Mouse (Mus musculus): ENCODE data around the gene Zfp934.
A peak's percentile ranks its signal among the peaks of the same experiment; 100 is the strongest.
"Not testable (repeated sequence)": the region's sequence is repeated elsewhere in the genome, so short reads cannot be mapped to it uniquely, and the experiment has no call there.

Zfp934 gene

DNA sequence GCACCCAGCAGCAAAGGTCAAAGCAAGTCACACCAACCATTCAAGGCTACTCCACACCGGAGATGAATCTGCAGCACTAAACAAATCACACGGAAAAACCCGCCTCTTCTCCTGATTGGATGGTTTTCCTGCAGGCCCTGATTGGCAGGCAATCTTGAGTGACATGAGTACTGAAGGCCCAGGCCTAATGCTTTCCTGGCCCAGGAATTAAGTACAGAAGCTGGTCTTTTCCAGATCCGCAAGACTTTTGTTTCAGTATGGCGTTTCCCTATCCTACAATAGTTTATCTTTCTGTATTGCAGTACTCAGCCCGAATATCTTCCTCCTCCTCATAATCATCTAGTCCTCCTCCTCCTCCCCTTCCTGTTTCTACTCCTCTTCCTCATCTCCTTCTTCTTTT, at the start of gene Zfp934:
Gene Zfp934, minus strand, starts transcription at position 101 of the 400 bp plus-strand sequence.
- DNase-seq = not testable (repeated sequence)

GRCm38 (mm10) chr13:62617449-62617848, 46.5 kb upstream of the Zfp934 start:
- not testable (repeated sequence) for DNase-seq

DNA sequence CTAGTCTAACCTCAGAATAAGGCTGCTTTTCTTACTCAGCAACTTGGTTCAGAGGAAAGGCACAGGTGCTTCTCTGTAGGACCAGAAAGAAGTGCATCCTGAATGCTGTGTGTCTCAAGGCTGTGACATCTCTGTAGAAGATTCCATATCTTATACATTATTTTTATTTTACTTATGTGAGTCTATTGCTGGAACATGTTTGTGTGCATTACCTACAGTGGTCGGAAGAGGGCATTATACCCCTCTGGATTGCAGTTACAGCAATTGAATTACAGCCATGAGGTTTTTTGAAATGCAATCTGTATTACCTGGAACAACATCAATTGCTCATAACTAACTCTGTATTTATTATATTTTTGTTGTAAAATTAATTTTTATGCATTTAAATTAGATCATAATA, 9.3 kb downstream of the Zfp934 start:
- peak; percentile 3 for DNase-seq

GRCm38 (mm10) chr13:62558189-62559110, 12.5 kb downstream of the Zfp934 start, which contains the start of gene Zfp935:
TSS of gene Zfp935 (minus strand) at chr13:62558511.
- DNase-seq = peak; percentile 74

- DNase-seq = not testable (repeated sequence)
Measured at GRCm38 (mm10) chr13:62530129-62530528, 40.9 kb downstream of the Zfp934 start.

- DNase-seq = not testable (repeated sequence)
Measured at GRCm38 (mm10) chr13:62510641-62511420, 60.2 kb downstream of the Zfp934 start.

- not testable (repeated sequence) for DNase-seq
Measured at GRCm38 (mm10) chr13:62472661-62473060, 98.3 kb downstream of the Zfp934 start.

DNA sequence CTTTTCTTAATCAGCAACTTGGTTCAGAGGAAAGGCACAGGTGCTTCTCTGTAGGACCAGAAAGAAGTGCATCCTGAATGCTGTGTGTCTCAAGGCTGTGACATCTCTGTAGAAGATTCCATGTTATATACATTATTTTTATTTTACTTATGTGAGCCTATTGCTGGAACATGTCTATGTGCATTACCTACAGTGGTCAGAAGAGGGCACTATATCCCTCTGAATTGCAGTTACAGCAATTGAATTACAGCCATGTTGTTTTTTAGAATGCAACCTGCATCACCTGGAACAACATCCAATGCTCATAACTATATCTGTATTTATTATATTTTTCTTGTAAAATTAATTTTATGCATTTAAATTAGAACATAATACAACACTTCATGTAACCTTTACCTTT, 101.1 kb downstream of the Zfp934 start:
- DNase-seq = peak; percentile 8

DNA sequence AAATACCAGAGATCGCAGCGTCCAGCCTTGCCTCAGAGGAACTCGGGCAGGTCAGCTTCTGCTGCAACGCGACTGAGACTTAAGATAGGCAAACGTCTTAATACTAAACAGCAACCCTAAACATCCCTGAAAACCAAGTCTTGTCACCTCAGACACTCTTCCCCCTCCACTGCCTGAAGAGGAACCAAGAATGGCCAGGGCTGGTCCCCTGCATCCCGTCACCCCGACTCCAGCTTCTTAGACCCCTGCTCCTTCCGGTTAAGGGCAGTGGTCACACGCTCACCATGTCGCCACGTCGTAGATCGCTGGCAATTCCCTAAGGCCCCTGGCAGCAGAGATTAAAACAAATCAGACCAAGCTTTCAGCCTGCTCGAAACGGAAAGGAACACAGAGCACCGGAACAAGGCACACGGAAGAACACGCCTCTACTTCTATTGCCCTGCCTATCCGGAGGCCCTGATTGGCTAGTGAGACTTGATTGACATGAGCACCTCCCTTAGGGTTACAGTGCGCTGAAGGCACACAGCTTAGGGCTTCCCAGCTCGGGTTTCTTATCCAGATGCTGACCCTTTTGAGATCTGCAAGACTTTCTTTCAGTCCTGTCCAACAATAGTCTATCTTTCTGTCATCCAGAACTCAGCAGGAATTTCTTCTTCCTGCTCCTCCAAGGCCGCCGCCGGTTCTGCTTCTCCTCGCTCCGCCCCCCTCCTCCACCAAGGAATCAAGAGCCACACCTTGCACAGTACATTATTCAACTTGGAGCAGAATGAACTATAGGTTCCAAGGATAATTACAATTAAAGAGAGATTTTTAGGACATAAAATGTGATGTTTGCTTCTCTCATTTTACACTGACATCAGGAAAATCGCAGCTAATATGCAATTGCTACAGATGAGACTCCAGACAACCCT, 104.3 kb downstream of the Zfp934 start, which contains the start of gene Gm49359:
Gene Gm49359, minus strand, starts transcription at position 409 of the 911 bp plus-strand sequence.
- DNase-seq = peak; percentile 92

All from right cerebral cortex, adult 18-20 months (tissue).